Mouse (Mus musculus): ENCODE data around the gene Cx3cr1.

Gene Cx3cr1

DNA sequence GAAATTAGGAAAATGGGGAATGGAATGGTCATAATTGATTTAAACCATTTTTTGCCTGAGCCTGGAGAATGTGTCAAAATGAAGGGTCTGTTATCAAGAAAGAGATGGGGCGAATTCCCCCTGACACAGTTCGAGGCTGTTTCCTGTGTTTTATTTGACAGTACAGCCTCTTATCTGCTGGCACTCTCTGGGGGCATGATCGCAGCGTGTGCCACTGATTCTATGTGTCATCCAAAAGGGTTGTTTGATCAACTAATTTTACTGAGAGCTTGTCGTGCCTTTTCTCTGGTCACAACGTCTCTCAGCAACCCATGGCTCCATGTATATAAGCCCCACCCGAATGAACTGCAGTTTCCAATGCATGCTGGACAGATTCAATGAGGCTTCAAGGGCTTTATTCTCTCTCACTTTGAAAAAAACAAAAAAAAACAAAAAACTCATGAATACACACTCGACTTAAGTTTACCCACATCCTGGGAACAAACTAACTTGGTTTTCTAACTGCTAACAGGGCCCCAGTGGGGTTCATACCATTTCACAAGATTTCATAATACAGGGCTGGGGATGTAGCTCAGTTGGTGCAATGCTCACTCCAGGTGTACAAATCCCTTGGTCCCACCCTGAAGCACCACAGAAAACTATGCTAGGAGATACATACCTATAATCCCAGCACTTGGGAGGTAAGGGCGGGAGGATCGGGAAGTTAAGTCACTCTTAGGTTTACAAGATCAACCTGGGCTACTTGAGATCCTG lies 76.4 kb downstream of the Cx3cr1 start:
- DNase-seq: no peak

- no peak for DNase-seq
These were observed 78.4 kb downstream of the Cx3cr1 start for GRCm38 (mm10) chr9:119991310-119991709.

DNA sequence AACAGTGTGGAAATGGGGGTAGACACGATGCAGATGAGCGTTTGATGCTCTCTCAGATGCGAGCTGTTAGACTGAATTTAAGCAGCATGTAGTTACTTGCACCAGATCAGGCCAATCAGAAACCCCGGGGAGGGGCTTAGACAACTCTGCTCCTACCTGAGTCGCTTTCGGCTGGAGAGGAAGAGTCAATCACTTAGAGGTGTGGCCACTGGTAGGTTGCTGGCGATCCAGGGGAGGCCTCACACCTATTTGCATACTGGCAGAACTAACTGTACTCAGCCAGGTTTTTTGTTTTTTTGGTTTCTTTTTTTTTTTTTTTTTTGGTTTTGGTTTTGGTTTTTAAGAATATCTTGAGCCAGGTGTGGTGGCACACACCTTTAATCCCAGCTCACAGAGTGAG lies 81.4 kb downstream of the Cx3cr1 start:
- no peak for DNase-seq

DNA sequence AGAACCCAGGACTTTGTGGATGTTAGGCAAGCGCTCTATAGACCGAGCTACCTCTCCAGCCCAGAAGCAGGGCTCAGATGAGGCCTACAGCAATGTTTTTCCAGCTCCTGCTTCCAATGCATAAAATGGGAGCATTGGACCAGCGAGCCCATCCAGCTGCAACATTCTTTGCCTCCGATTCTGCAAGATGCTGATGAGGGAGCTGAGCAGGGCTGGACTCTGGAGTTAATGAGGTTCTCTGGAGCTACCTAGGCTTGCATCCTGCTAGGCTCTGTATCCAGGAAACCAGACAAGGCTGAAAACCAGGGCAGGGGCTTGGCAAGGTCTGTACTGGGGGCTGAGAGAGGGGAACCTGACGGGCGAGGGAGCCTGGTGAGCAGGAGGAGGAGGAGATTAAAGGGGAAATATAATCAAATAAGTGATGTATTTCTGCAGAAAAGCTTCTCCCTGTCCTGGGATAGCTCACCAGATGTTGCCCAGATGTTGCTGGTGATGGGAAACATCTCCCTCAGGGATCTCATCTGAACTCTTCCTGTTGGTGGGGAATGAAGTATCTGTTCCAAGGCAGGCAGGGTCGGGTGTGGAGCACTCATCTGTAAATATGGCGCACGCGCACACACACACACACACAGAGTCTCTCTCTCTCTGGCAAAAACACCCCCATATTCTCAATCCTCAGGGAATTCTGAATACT lies 83.7 kb downstream of the Cx3cr1 start:
- no peak for DNase-seq

DNA sequence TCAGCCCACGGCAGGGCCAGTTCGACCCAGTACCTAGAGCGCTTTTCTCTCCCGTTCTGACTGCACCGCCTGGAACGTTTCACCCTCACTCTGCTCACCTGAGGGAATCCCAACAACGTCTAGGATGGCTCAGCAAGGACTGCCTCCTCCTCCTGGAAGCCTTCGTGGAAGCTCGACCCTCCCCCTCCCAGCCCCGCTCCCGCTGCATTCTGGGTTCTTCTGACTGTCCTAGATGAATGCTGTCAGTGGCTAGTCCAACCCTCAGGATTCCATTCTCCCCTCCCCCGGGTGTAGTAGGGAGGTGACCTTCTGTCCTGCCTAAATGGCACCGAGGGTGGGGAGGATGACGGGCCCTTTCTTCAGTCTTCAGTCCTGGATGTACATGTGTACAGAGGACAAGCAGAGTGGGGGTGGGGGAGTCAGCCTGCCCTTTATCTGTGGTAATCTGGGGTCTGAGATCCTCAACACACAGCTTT lies 85.1 kb downstream of the Cx3cr1 start, which contains the start of gene Csrnp1:
Csrnp1 (minus strand) TSS at position 123 of the 476 bp plus-strand sequence.
- peak; percentile 59 for DNase-seq

DNA sequence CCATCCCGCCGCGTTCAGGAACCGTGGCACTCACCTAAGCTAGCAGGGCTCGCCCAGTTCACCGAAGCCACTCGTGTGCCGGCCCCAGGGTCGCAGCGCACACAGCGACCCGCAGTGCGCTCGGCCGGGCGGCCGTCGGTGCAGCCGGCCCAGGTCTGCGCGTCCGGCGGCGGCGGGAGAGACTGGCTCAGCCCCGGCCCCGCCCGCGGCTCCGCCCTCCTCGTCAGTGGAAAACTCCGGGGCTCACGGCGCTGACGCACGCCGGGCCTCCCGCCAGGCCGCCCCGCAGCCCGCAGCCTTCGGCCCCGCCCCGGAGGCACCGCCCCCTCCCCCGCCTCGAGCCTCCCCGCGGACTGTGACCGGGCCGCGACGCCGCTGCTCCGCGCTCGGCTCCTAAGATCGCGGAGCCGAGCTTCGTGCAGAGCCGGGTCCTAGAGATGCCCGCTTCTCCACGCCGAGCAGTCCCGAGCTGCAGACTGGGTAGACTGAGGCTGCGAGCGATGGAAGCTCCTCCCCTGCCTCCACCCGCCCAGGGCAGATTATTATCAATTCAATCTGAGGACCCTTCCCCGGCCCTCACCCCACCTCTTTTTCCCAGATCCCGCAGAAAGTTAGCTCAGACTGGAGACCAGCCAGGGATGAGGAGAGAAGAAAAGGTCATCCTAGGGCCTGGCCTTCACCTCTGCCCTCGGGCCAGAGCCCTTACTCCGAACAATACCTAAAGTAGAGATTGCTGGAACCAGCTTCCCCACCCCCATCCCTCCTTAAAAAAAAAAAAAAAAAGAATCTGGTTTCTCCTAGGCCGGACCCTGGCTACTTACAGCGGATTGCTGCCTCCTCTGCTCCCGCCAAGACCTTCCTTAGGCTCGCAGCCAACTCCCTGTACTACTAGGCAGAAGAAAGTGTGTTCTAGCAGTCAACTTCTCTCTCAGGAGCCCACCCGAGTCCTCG lies 85.8 kb downstream of the Cx3cr1 start:
- DNase-seq: peak; percentile 86

DNA sequence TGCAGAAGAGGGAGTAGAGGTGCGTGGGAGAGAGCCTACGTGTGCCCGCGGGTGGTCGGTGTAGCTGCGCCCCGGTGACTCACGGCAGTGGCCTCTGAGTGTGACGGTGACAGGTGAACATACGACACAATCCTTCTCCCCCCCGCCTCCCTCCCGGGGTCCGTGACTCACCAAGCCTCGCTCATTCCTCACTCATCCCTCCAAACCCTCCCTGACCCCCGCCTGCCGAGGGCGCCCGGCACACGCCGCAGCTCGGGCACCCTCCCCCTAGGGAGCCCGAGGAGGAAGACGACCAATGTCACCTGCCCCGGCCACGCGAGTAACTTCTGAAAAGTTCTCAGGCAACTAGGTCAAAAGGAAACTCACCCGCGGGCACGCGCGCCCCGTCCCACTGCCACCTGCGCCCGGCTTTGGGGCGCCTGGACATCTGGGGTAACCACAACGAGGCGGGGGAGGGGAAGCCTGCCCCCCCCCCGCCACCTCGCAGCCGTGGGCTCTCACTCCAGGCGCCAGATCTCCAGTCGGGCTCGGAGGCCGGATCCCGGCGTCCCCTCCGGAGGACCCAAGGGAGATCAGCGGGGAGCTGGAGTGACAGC lies 86.6 kb downstream of the Cx3cr1 start:
- peak; percentile 58 for DNase-seq

- peak; percentile 73 for DNase-seq
These were observed 87.4 kb downstream of the Cx3cr1 start for GRCm38 (mm10) chr9:119982241-119982811.

DNA sequence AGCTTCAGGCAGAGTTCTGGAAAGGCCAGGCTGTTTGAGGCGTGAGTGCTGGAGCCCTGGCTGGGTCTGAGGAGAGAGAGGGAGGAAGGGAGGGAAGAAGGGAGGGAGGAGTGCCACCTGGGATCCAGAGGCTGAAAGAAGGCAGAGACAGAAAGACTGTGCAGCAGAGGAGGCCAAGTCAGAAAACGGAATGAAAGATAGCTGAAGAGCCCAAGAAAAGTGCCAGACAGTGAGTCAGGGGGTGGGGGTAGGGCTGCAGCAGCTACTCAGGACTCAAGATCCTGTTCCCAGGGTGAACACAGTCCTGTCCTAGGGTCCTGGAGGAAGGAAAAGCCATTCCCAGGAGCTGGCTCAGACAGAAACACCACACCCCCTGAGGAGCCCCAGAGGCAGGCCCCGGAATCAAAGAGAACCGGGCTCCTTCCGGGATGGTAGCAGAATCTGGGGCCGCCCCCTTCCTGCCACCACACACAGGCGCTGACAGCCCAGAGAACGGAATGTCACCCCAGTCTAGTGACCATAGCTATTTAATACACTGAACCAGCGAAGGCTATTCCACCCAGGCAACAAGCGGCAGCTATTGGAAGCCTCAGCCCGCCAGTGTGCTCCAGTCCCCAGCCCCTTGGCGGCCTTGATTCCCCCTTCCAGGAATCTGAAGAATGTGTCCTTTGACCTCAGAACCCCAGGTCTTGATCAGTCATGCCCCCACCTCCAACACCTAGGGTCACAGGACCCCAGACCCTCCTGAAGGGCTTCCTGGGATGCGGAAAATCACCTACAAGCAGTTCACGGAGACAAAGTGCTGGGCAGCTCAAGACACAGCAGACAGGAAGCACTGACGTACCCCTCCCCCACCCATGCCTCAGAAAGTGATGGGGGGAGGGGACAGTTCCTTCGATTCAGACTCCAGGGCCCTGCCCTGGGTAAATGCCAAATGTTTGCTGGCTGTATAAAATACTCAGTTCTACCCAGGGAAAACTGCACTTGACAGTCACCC lies 88.2 kb downstream of the Cx3cr1 start:
- peak; percentile 68 for DNase-seq

- DNase-seq: no peak
These were observed 88.9 kb downstream of the Cx3cr1 start for GRCm38 (mm10) chr9:119980770-119981182.

GRCm38 (mm10) chr9:119979749-119980148 lies 89.9 kb downstream of the Cx3cr1 start:
- DNase-seq: no peak

GRCm38 (mm10) chr9:119978811-119979441 lies 90.8 kb downstream of the Cx3cr1 start:
- DNase-seq: no peak

- DNase-seq: peak; percentile 43
These were observed 91.4 kb downstream of the Cx3cr1 start for GRCm38 (mm10) chr9:119978151-119978810.

DNA sequence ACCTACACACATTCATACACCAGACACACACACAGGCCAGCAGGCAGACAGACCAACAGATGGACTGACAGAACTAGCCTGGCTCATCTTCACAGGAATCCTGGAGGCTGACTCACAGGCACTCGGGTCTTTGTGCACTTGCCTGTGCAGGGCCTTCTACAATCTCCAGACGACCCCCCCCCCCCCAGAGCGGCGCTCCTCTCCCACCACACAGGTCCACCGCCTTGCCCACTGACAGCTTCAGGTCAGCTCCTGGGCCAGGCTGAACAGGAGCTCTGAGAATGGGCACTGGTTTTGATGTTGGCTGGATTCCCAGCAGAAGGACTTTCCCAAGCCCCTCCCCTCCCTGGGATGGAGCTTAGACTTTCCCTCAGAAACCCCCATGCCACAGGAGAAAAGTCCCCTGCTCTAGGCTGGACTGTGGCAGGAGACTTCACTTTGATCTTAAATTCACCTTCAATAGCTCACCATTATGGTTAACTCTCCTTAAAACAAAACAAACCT lies 92.1 kb downstream of the Cx3cr1 start:
- peak; percentile 49 for DNase-seq

- DNase-seq: no peak
These were observed 92.7 kb downstream of the Cx3cr1 start for GRCm38 (mm10) chr9:119976704-119977556.

- DNase-seq: no peak
These were observed 94.4 kb downstream of the Cx3cr1 start for GRCm38 (mm10) chr9:119975286-119975685.

- no peak for DNase-seq
These were observed 95.1 kb downstream of the Cx3cr1 start for GRCm38 (mm10) chr9:119974609-119975008.

- DNase-seq: no peak
These were observed 95.7 kb downstream of the Cx3cr1 start for GRCm38 (mm10) chr9:119973869-119974520.

All from retina, postnatal 1 day (tissue).